Mouse (Mus musculus) gastrocnemius, postnatal 14 days (tissue): ENCODE measurements around the gene Fgf6. TPM values are rescaled to one million over a fixed set of nuclear protein-coding genes. Genes with fewer than 3 reads are reported as not detected.

ENCODE experiments used
- DNase-seq: peaks from one replicate; pipeline ENCODE4 v3.0.0; 2021; ENCODE audit warnings: mixed read lengths
- intact Hi-C: fragments of 180-260 bp; cut with DNase I; formaldehyde crosslinking; loops from one replicate; pipeline ENCODE4 v1.15.1; 2025; ENCODE audit warnings: low total_unique reads
- long read RNA-seq, 2 experiments: library from polyadenylated mRNA; stranded (forward); transcript quantifications; one replicate each; pipeline ENCODE4 v2.0.0; 2021
- total RNA-seq, 2 experiments: library from RNA; stranded (reverse); gene quantifications; 2 replicates each; pipeline ENCODE4 v1.2.3; 2021

The Fgf6 gene
- 1 to 10 TPM; 4.5 to 5.6 TPM for total RNA-seq
- long read RNA-seq, experiment 1, full-length matches to known transcripts: 2 of 2 reads
- long read RNA-seq, experiment 1, partial matches to known transcripts: 0 of 2 reads
- long read RNA-seq, experiment 1, other reads (novel, unspliced or antisense): 0 of 2 reads
- long read RNA-seq, experiment 2, full-length matches to known transcripts: 3 of 3 reads
- long read RNA-seq, experiment 2, partial matches to known transcripts: 0 of 3 reads
- long read RNA-seq, experiment 2, other reads (novel, unspliced or antisense): 0 of 3 reads

GRCm38 (mm10) chr6:127014906-127015770 is at the start of gene Fgf6:
TSS of gene Fgf6 (plus strand) at chr6:127015586.
- intact Hi-C loops: no loop called here
- peak; percentile 20 for DNase-seq

- intact Hi-C loops: no loop called here
- DNase-seq: no peak
Measured at GRCm38 (mm10) chr6:126966241-126967026, 49.0 kb upstream of the Fgf6 start.

GRCm38 (mm10) chr6:126981539-126982234 is 33.7 kb upstream of the Fgf6 start:
- no peak for DNase-seq
- intact Hi-C loops: no loop called here

GRCm38 (mm10) chr6:126993676-126994075 is 21.7 kb upstream of the Fgf6 start:
- no peak for DNase-seq
- intact Hi-C loops: no loop called here

GRCm38 (mm10) chr6:126995494-126995893 is 19.9 kb upstream of the Fgf6 start:
- no peak for DNase-seq
- intact Hi-C loops: no loop called here

- intact Hi-C loops: no loop called here
- no peak for DNase-seq
Measured at GRCm38 (mm10) chr6:126996399-126996798, 19.0 kb upstream of the Fgf6 start.

GRCm38 (mm10) chr6:127005646-127006045 is 9.7 kb upstream of the Fgf6 start:
- intact Hi-C loops: no loop called here

GRCm38 (mm10) chr6:127006551-127006950 is 8.8 kb upstream of the Fgf6 start:
- intact Hi-C loops: no loop called here
- DNase-seq: no peak

More at GRCm38 (mm10) chr6:127005646-127006045, 9.7 kb upstream of the Fgf6 start:
- no peak for DNase-seq

GRCm38 (mm10) chr6:127010021-127010420 is 5.4 kb upstream of the Fgf6 start:
- intact Hi-C loops: no loop called here
- DNase-seq: peak; percentile 22

GRCm38 (mm10) chr6:127011947-127012535 is 3.3 kb upstream of the Fgf6 start:
- intact Hi-C loops: no loop called here
- no peak for DNase-seq

GRCm38 (mm10) chr6:127019254-127019653 is 3.9 kb downstream of the Fgf6 start:
- DNase-seq: no peak
- intact Hi-C loops: no loop called here

- DNase-seq: no peak
- intact Hi-C loops: no loop called here
Measured at GRCm38 (mm10) chr6:127020431-127020830, 5.0 kb downstream of the Fgf6 start.

- intact Hi-C loops: no loop called here
- DNase-seq: peak; percentile 61
Measured at GRCm38 (mm10) chr6:127024836-127025235, 9.4 kb downstream of the Fgf6 start.

GRCm38 (mm10) chr6:127034760-127035159 is 19.4 kb downstream of the Fgf6 start:
- intact Hi-C loops: loop anchor here (5.0 kb wide), 1 partner anchor 82 kb away; no protein-coding TSS in a partner anchor

GRCm38 (mm10) chr6:127044909-127045308 is 29.5 kb downstream of the Fgf6 start:
- no peak for DNase-seq
- intact Hi-C loops: no loop called here

More at GRCm38 (mm10) chr6:127034760-127035159, 19.4 kb downstream of the Fgf6 start:
- no peak for DNase-seq

- intact Hi-C loops: no loop called here
- no peak for DNase-seq
Measured at GRCm38 (mm10) chr6:127050847-127051246, 35.5 kb downstream of the Fgf6 start.

GRCm38 (mm10) chr6:127056990-127057588 is 41.7 kb downstream of the Fgf6 start:
- no peak for DNase-seq
- intact Hi-C loops: no loop called here

GRCm38 (mm10) chr6:127059975-127060374 is 44.6 kb downstream of the Fgf6 start:
- intact Hi-C loops: no loop called here
- no peak for DNase-seq

- no peak for DNase-seq
Measured at GRCm38 (mm10) chr6:127063915-127064314, 48.5 kb downstream of the Fgf6 start.

More at GRCm38 (mm10) chr6:127063915-127064314, 48.5 kb downstream of the Fgf6 start:
- intact Hi-C loops: no loop called here
